Mouse (Mus musculus) lung, embryonic 16.5 days (tissue): ENCODE measurements around the gene 9330182O14Rik. TPM values are rescaled to one million over a fixed set of nuclear protein-coding genes. Genes with fewer than 3 reads are reported as not detected.

ENCODE experiments used
- ATAC-seq: fragments of 200-750 bp; cut with Nextera tagmentation; 2 replicates; pipeline ENCODE4 v1.8.0; 2017; ENCODE audit warnings: low read depth, mild to moderate bottlenecking, moderate library complexity
- H3K27ac ChIP-seq: fragments of 300-500 bp; sonication (generic); 2 replicates; pipeline ENCODE4 v1.5.1; 2014; ENCODE audit warnings: mild to moderate bottlenecking, control low read depth, low read length
- H3K27me3 ChIP-seq: fragments of 300-500 bp; sonication (generic); 2 replicates; pipeline ENCODE4 v1.6.1; 2014; ENCODE audit warnings: low read depth, low read length, mixed read lengths; ENCODE audit not compliant: control insufficient read depth, insufficient read depth
- H3K36me3 ChIP-seq: fragments of 300-500 bp; sonication (generic); 2 replicates; pipeline ENCODE4 v1.6.1; 2014; ENCODE audit warnings: low read length; ENCODE audit not compliant: control insufficient read depth, insufficient read depth
- H3K4me1 ChIP-seq: fragments of 300-500 bp; sonication (generic); replicated peaks from 2 replicates; pipeline ENCODE4 v1.6.1; 2014; ENCODE audit warnings: low read length, mixed read lengths; ENCODE audit not compliant: control insufficient read depth, insufficient read depth
- H3K4me2 ChIP-seq: fragments of 300-500 bp; sonication (generic); 2 replicates; pipeline ENCODE4 v1.6.1; 2014; ENCODE audit warnings: low read depth, low read length, control low read depth
- H3K4me3 ChIP-seq: fragments of 300-500 bp; sonication (generic); 2 replicates; pipeline ENCODE4 v1.5.1; 2014; ENCODE audit warnings: mild to moderate bottlenecking, low read length, control low read depth
- H3K9ac ChIP-seq: fragments of 300-500 bp; sonication (generic); 2 replicates; pipeline ENCODE4 v1.6.1; 2014; ENCODE audit warnings: low read length, control low read depth
- H3K9me3 ChIP-seq: fragments of 300-500 bp; sonication (generic); 2 replicates; pipeline ENCODE4 v1.6.1; 2016; ENCODE audit warnings: low read length; ENCODE audit not compliant: control insufficient read depth
- WGBS: fragments of 180-500 bp; shearing (Covaris S2); extraction: QIAGEN DNeasy Blood & Tissue Kit; methylation state at CpG from one replicate; pipeline ENCODE4 v1.1.7; 2014; 5-methylcytosine and 5-hydroxymethylcytosine counted together
- microRNA-seq: library from miRNA; unstranded; fragments of <30 nt; microRNA quantifications from one replicate; pipeline ENCODE4, GENCODE M21; 2016
- polyA plus RNA-seq: library from polyadenylated mRNA; unstranded; fragments of >200 nt; fragmentation: Nextera tagmentation; extraction: Ambion mirVana; gene quantifications from 2 replicates; pipeline ENCODE4 v1.2.1, GENCODE M21; 2015

Gene 9330182O14Rik
- polyA plus RNA-seq, 1 experiment from 2014 or later: not detected

DNA sequence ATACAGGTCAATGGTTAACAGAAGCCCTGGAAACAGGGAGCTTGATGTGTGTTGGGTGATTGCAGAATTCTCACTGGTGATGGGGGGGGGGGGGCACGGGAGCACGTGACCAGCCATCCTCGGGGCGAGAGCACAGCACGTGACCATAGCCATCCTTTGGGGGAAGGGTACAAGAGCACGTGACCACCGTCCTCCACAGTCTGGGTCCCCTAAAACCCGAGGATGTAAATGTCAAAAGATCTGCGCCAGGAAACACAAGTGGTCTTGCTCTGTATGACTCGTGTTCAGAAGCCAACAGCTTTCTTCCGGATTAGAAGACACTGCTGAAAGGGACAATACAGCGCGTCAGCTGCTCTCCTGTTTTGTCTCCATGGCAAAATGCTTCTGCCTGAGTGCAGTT, 35.5 kb downstream of the 9330182O14Rik start:
- peaks cover 10% of the 10 kb centered on the region; the same call in 1 of the 2 replicates for H3K4me1 ChIP-seq
- H3K27ac ChIP-seq: no peak overlapping the region
- H3K36me3 ChIP-seq: no peaks in the 10 kb centered on the region
- no peak overlapping the region for H3K9ac ChIP-seq
- no peak overlapping the region for H3K4me3 ChIP-seq
- H3K4me2 ChIP-seq: peak overlapping the region; percentile 31
- no peaks in the 10 kb centered on the region for H3K9me3 ChIP-seq
- H3K27me3 ChIP-seq: no peaks in the 10 kb centered on the region; the same call in 1 of the 2 replicates
- WGBS: 48% methylated on average over 13 of the region's 13 CpGs
- no peak for ATAC-seq

DNA sequence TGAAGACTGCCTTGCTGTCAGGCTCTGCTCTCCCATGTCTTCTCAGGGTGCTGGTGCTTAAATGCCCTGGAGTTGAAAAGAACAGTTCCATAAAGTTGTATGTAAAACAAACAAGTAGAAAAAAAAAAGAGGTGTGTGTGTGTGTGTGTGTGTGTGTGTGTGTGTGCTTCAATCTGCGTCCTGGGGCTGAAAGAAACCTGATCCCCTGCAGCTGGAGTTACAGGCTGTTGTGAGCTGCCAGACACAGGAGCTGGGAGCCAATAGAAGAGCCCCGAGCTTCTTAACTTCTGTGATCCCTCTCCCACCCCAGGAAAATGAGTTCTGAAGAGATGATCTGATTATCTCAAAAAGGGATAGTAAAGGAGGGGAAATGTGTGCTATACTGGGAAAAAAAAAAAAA, 45.3 kb downstream of the 9330182O14Rik start:
- Histone ChIP-seq H3K9me3 (no peaks in the 10 kb centered on the region), H3K4me2 (no peak overlapping the region), H3K27me3 (no peaks in the 10 kb centered on the region), H3K4me1 (no peaks in the 10 kb centered on the region), H3K9ac (no peak overlapping the region), H3K27ac (no peak overlapping the region), H3K4me3 (no peak overlapping the region), H3K36me3 (no peaks in the 10 kb centered on the region)
- WGBS: 20% methylated on average over 2 of the region's 2 CpGs
- ATAC-seq: no peak; the same call in 1 of the 2 replicates

DNA sequence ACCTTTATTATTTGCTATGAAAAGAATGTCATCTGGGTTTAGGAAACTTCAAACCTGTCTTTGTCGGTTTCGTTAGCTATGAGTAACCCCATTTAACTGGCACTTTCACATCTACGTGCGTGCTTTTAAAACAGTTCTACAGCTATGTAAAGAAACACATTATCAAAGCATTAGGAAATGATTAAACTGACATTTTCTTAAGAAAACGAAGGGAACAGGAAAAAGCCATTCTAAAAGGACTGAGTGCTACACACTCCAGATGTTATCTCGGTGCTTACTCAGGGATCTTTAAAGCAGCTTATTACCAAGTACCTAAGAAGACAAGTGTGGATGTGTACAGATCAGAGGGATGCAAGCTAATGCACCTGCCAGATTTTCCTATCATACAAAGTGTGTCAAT, 52.9 kb downstream of the 9330182O14Rik start:
- no peak overlapping the region for H3K4me2 ChIP-seq
- peak; percentile 88 for ATAC-seq
- H3K27ac ChIP-seq: no peak overlapping the region
- H3K36me3 ChIP-seq: no peaks in the 10 kb centered on the region
- no peaks in the 10 kb centered on the region for H3K27me3 ChIP-seq
- no peaks in the 10 kb centered on the region for H3K4me1 ChIP-seq
- 21% methylated on average over 6 of the region's 6 CpGs for WGBS
- H3K9ac ChIP-seq: no peak overlapping the region
- H3K9me3 ChIP-seq: no peaks in the 10 kb centered on the region
- H3K4me3 ChIP-seq: no peak overlapping the region

Small RNAs within 50 kb of the gene (microRNA-seq; reads per million reads assigned to microRNA genes)
- not detected for gene Gm25958
